Mouse (Mus musculus): ENCODE measurements around the gene Rpa1. TPM values are rescaled to one million over a fixed set of nuclear protein-coding genes. Genes with fewer than 3 reads are reported as not detected.

Rpa1 gene
- polyA plus RNA-seq, 2 experiments = 55.3 to 93.2 TPM

- no peak for TF ChIP-seq EP300 (IDR thresholded peaks at IDR 0.05; ENCODE audit: low read depth)
- TF ChIP-seq CTCF (IDR thresholded peaks at IDR 0.05; ENCODE audit: low read depth) = no peak
- DNase-seq (ENCODE audit: low read depth in 3 of 3, low spot score in 3 of 3) = no peak
- 45% methylated on average over 2 of the region's 2 CpGs for WGBS (ENCODE audit: insufficient replicate concordance)
- H3K4me1 ChIP-seq (replicated peaks; ENCODE audit: control insufficient read depth in 2 of 2, insufficient read depth in 2 of 2, low read length in 1 of 2) = no peaks in the 10 kb centered on the region
- no peak overlapping the region for H3K4me2 ChIP-seq (ENCODE audit: low read depth)
- no peak for ATAC-seq (ENCODE audit: insufficient read depth)
- H3K27me3 ChIP-seq (ENCODE audit: control insufficient read depth, insufficient read depth, low read length) = peaks cover 8% of the 10 kb centered on the region
- no peak overlapping the region for H3K4me3 ChIP-seq (ENCODE audit: insufficient read depth in 1 of 2, low read depth in 2 of 2, low read length in 2 of 2)
- no peaks in the 10 kb centered on the region for H3K36me3 ChIP-seq (replicated peaks; ENCODE audit: control insufficient read depth, insufficient read depth, low read depth)
- no peak overlapping the region for H3K27ac ChIP-seq
- H3K9ac ChIP-seq (replicated peaks) = no peak overlapping the region
- no peaks in the 10 kb centered on the region for H3K9me3 ChIP-seq (ENCODE audit: control insufficient read depth, low read length)
Observed at GRCm38 (mm10) chr11:75289120-75289519, 59.0 kb downstream of the Rpa1 start.

- ATAC-seq (ENCODE audit: insufficient read depth) = no peak
- H3K27ac ChIP-seq = no peak overlapping the region
- H3K4me2 ChIP-seq (ENCODE audit: low read depth) = no peak overlapping the region
- no peak overlapping the region for H3K4me3 ChIP-seq (ENCODE audit: insufficient read depth in 1 of 2, low read depth in 2 of 2, low read length in 2 of 2)
- H3K27me3 ChIP-seq (ENCODE audit: control insufficient read depth, insufficient read depth, low read length) = peaks cover 8% of the 10 kb centered on the region
- DNase-seq (ENCODE audit: low read depth in 3 of 3, low spot score in 3 of 3) = no peak
- H3K9me3 ChIP-seq (ENCODE audit: control insufficient read depth, low read length) = no peaks in the 10 kb centered on the region
- H3K36me3 ChIP-seq (replicated peaks; ENCODE audit: control insufficient read depth, insufficient read depth, low read depth) = no peaks in the 10 kb centered on the region
- WGBS (ENCODE audit: insufficient replicate concordance) = 61% methylated on average over 8 of the region's 8 CpGs
- H3K9ac ChIP-seq (replicated peaks) = no peak overlapping the region
- H3K4me1 ChIP-seq (replicated peaks; ENCODE audit: control insufficient read depth in 2 of 2, insufficient read depth in 2 of 2, low read length in 1 of 2) = no peaks in the 10 kb centered on the region
- TF ChIP-seq EP300 (IDR thresholded peaks at IDR 0.05; ENCODE audit: low read depth) = no peak
- TF ChIP-seq CTCF (IDR thresholded peaks at IDR 0.05; ENCODE audit: low read depth) = no peak
Observed at GRCm38 (mm10) chr11:75288517-75288916, 59.6 kb downstream of the Rpa1 start.

GRCm38 (mm10) chr11:75287940-75288339 lies 60.2 kb downstream of the Rpa1 start:
- H3K4me2 ChIP-seq (ENCODE audit: low read depth) = no peak overlapping the region
- no peak overlapping the region for H3K9ac ChIP-seq (replicated peaks)
- peaks cover 1 to 2% of the 10 kb centered on the region in 2 experiments for H3K4me1 ChIP-seq (replicated peaks; ENCODE audit: control insufficient read depth in 2 of 2, insufficient read depth in 2 of 2, low read length in 1 of 2)
- 72% methylated on average over 10 of the region's 10 CpGs for WGBS (ENCODE audit: insufficient replicate concordance)
- no peak for DNase-seq (ENCODE audit: low read depth in 3 of 3, low spot score in 3 of 3)
- no peaks in the 10 kb centered on the region for H3K9me3 ChIP-seq (ENCODE audit: control insufficient read depth, low read length)
- H3K27me3 ChIP-seq (ENCODE audit: control insufficient read depth, insufficient read depth, low read length) = peaks cover 9% of the 10 kb centered on the region
- no peaks in the 10 kb centered on the region for H3K36me3 ChIP-seq (replicated peaks; ENCODE audit: control insufficient read depth, insufficient read depth, low read depth)
- H3K27ac ChIP-seq = no peak overlapping the region
- H3K4me3 ChIP-seq (ENCODE audit: insufficient read depth in 1 of 2, low read depth in 2 of 2, low read length in 2 of 2) = no peak overlapping the region
- TF ChIP-seq CTCF (IDR thresholded peaks at IDR 0.05; ENCODE audit: low read depth) = no peak
- no peak for TF ChIP-seq EP300 (IDR thresholded peaks at IDR 0.05; ENCODE audit: low read depth)
- ATAC-seq (ENCODE audit: insufficient read depth) = no peak

- peaks cover 12% of the 10 kb centered on the region for H3K27me3 ChIP-seq (ENCODE audit: control insufficient read depth, insufficient read depth, low read length)
- WGBS (ENCODE audit: insufficient replicate concordance) = 75% methylated on average over 4 of the region's 4 CpGs
- no peak for TF ChIP-seq CTCF (IDR thresholded peaks at IDR 0.05; ENCODE audit: low read depth)
- no peak for TF ChIP-seq EP300 (IDR thresholded peaks at IDR 0.05; ENCODE audit: low read depth)
Observed at GRCm38 (mm10) chr11:75286868-75287267, 61.3 kb downstream of the Rpa1 start.

GRCm38 (mm10) chr11:75285893-75286467 lies 62.1 kb downstream of the Rpa1 start:
- Histone ChIP-seq H3K27me3 (ENCODE audit: control insufficient read depth, insufficient read depth, low read length) (peaks cover 13% of the 10 kb centered on the region), H3K27ac (no peak overlapping the region), H3K36me3 (replicated peaks; ENCODE audit: control insufficient read depth, insufficient read depth, low read depth) (no peaks in the 10 kb centered on the region), H3K4me3 (ENCODE audit: insufficient read depth in 1 of 2, low read depth in 2 of 2, low read length in 2 of 2) (no peak overlapping the region), H3K4me2 (ENCODE audit: low read depth) (no peak overlapping the region), H3K4me1 (replicated peaks; ENCODE audit: control insufficient read depth in 2 of 2, insufficient read depth in 2 of 2, low read length in 1 of 2) (peaks cover 8 to 9% of the 10 kb centered on the region in 2 experiments), H3K9ac (replicated peaks) (no peak overlapping the region), H3K9me3 (ENCODE audit: control insufficient read depth, low read length) (no peaks in the 10 kb centered on the region)
- TF ChIP-seq CTCF (IDR thresholded peaks at IDR 0.05; ENCODE audit: low read depth) (no peak), EP300 (IDR thresholded peaks at IDR 0.05; ENCODE audit: low read depth) (no peak)
- WGBS (ENCODE audit: insufficient replicate concordance) = 40% methylated on average over 4 of the region's 4 CpGs
- no peak for ATAC-seq (ENCODE audit: insufficient read depth)
- no peak for DNase-seq (ENCODE audit: low read depth in 3 of 3, low spot score in 3 of 3)

More at GRCm38 (mm10) chr11:75286868-75287267, 61.3 kb downstream of the Rpa1 start:
- H3K4me3 ChIP-seq (ENCODE audit: insufficient read depth in 1 of 2, low read depth in 2 of 2, low read length in 2 of 2) = no peak overlapping the region
- ATAC-seq (ENCODE audit: insufficient read depth) (no peak), DNase-seq (ENCODE audit: low read depth in 3 of 3, low spot score in 3 of 3) (no peak)
- no peaks in the 10 kb centered on the region for H3K9me3 ChIP-seq (ENCODE audit: control insufficient read depth, low read length)
- no peak overlapping the region for H3K4me2 ChIP-seq (ENCODE audit: low read depth)
- H3K36me3 ChIP-seq (replicated peaks; ENCODE audit: control insufficient read depth, insufficient read depth, low read depth) = no peaks in the 10 kb centered on the region
- H3K4me1 ChIP-seq (replicated peaks; ENCODE audit: control insufficient read depth in 2 of 2, insufficient read depth in 2 of 2, low read length in 1 of 2) = peaks cover 8% of the 10 kb centered on the region in 2 experiments
- H3K9ac ChIP-seq (replicated peaks) = no peak overlapping the region
- no peak overlapping the region for H3K27ac ChIP-seq

All from liver, embryonic 14.5 days (tissue).